Mouse (Mus musculus) midbrain, postnatal 0 days (tissue): ENCODE measurements around the gene Rpl4. TPM values are rescaled to one million over a fixed set of nuclear protein-coding genes. Genes with fewer than 3 reads are reported as not detected.
A peak's percentile ranks its signal among the peaks of the same experiment; 100 is the strongest.
"Not testable (repeated sequence)": the region's sequence is repeated elsewhere in the genome, so short reads cannot be mapped to it uniquely, and the experiment has no call there.

Experiments used
- ATAC-seq: fragments of 200-750 bp; cut with Nextera tagmentation; 2 replicates; pipeline ENCODE4 v1.8.0; 2017; ENCODE audit warnings: moderate number of reproducible peaks, mild to moderate bottlenecking, moderate TSS enrichment, moderate library complexity; ENCODE audit not compliant: low FRiP score
- DNase-seq: peaks from one replicate; pipeline ENCODE4 v3.0.0-alpha.2; 2015; ENCODE audit warnings: low spot score
- H3K27ac ChIP-seq: fragments of 300-500 bp; sonication (generic); 2 replicates; pipeline ENCODE4 v1.5.1; 2014; ENCODE audit warnings: low read depth, mild to moderate bottlenecking, low read length, mixed read lengths
- H3K27me3 ChIP-seq: fragments of 300-500 bp; sonication (generic); 2 replicates; pipeline ENCODE4 v1.6.1; 2014; ENCODE audit warnings: low read length, control low read depth, mixed read lengths; ENCODE audit not compliant: insufficient read depth
- H3K36me3 ChIP-seq: fragments of 300-500 bp; sonication (generic); 2 replicates; pipeline ENCODE4 v1.6.1; 2014; ENCODE audit warnings: low read length, control low read depth, mixed read lengths; ENCODE audit not compliant: insufficient read depth
- H3K4me1 ChIP-seq: fragments of 300-500 bp; sonication (generic); 2 replicates; pipeline ENCODE4 v1.6.1; 2014; ENCODE audit warnings: mild to moderate bottlenecking, control low read depth, antibody characterized with exemption, low read length, mixed read lengths; ENCODE audit not compliant: insufficient read depth
- H3K4me2 ChIP-seq: fragments of 300-500 bp; sonication (generic); 2 replicates; pipeline ENCODE4 v1.6.1; 2014; ENCODE audit warnings: low read depth, mild to moderate bottlenecking, low read length, mixed read lengths; ENCODE audit not compliant: poor library complexity, severe bottlenecking
- H3K4me3 ChIP-seq: fragments of 300-500 bp; sonication (generic); 2 replicates; pipeline ENCODE4 v1.5.1; 2014; ENCODE audit warnings: low read depth, mild to moderate bottlenecking, low read length, moderate library complexity
- H3K9ac ChIP-seq: fragments of 300-500 bp; sonication (generic); replicated peaks from 2 replicates; pipeline ENCODE4 v1.6.1; 2014; ENCODE audit warnings: mild to moderate bottlenecking, low read length, moderate library complexity, mixed read lengths; ENCODE audit not compliant: poor library complexity, severe bottlenecking
- H3K9me3 ChIP-seq: fragments of 300-500 bp; sonication (generic); 2 replicates; pipeline ENCODE4 v1.6.1; 2016; ENCODE audit warnings: low read length, control low read depth
- CTCF ChIP-seq: IDR thresholded peaks from 2 replicates; pipeline ENCODE4 v1.5.1; 2016; ENCODE audit warnings: antibody characterized with exemption, mild to moderate bottlenecking
- WGBS: fragments of 180-500 bp; shearing (Covaris S2); extraction: QIAGEN DNeasy Blood & Tissue Kit; methylation state at CpG from one replicate; pipeline ENCODE4 v1.1.7; 2014; 5-methylcytosine and 5-hydroxymethylcytosine counted together
- polyA plus RNA-seq: library from polyadenylated mRNA; unstranded; fragments of >200 nt; fragmentation: Nextera tagmentation; extraction: Ambion mirVana; gene quantifications from 2 replicates; pipeline ENCODE4 v1.2.1, GENCODE M21; 2015
- total RNA-seq: library from RNA; depleted of rRNA; stranded (reverse); fragments of >200 nt; gene quantifications from 2 replicates; pipeline ENCODE4 v1.2.3, GENCODE M21; 2014; rRNA removed

The Rpl4 gene
- total RNA-seq (541 and 706 TPM in 2 replicates), polyA plus RNA-seq (597 and 607 TPM in 2 replicates)

GRCm38 (mm10) chr9:64172816-64173665, at the start of gene Rpl4, which contains the start of gene Zwilch:
Rpl4 (plus strand) TSS chr9:64173375.
Zwilch (minus strand) TSS chr9:64173104.
- TF ChIP-seq CTCF: peak; percentile 65
- peak within 1 kb of the TSS; percentile 59 for H3K9ac ChIP-seq
- no peaks in the 10 kb centered on the region for H3K27me3 ChIP-seq
- H3K9me3 ChIP-seq: no peaks in the 10 kb centered on the region
- H3K27ac ChIP-seq: peak within 1 kb of the TSS; percentile 68
- DNase-seq: peak; percentile 91
- peak within 1 kb of the TSS; percentile 81 for H3K4me2 ChIP-seq
- H3K36me3 ChIP-seq: peaks cover 30% of the 10 kb centered on the region
- peak; percentile 85 for ATAC-seq
- no peaks in the 10 kb centered on the region; the same call in 1 of the 2 replicates for H3K4me1 ChIP-seq
- under 1% methylated on average over 42 of the region's 42 CpGs for WGBS
- H3K4me3 ChIP-seq: peak within 1 kb of the TSS; percentile 61

GRCm38 (mm10) chr9:64124846-64125245, 48.3 kb upstream of the Rpl4 start:
- DNase-seq, H3K27ac ChIP-seq, H3K4me3 ChIP-seq, ATAC-seq, H3K4me1 ChIP-seq, H3K9me3 ChIP-seq, H3K27me3 ChIP-seq, H3K9ac ChIP-seq, H3K36me3 ChIP-seq, H3K4me2 ChIP-seq: not testable (repeated sequence)
- 68% methylated on average over 3 of the region's 3 CpGs for WGBS

GRCm38 (mm10) chr9:64125307-64125706, 47.9 kb upstream of the Rpl4 start:
- no peak for TF ChIP-seq CTCF
- Histone ChIP-seq H3K4me2 (no peak overlapping the region), H3K9me3 (no peaks in the 10 kb centered on the region), H3K36me3 (no peaks in the 10 kb centered on the region), H3K4me1 (no peaks in the 10 kb centered on the region), H3K4me3 (no peak overlapping the region), H3K27me3 (no peaks in the 10 kb centered on the region), H3K9ac (no peak overlapping the region), H3K27ac (no peak overlapping the region)
- ATAC-seq (no peak), DNase-seq (peak; percentile 2)
- WGBS: 78% methylated on average over 3 of the region's 3 CpGs

- Histone ChIP-seq H3K9me3 (no peaks in the 10 kb centered on the region), H3K27ac (no peak overlapping the region), H3K4me2 (no peak overlapping the region), H3K4me3 (no peak overlapping the region), H3K36me3 (no peaks in the 10 kb centered on the region), H3K4me1 (no peaks in the 10 kb centered on the region), H3K27me3 (no peaks in the 10 kb centered on the region), H3K9ac (no peak overlapping the region)
- 81% methylated on average over 12 of the region's 12 CpGs for WGBS
- no peak for TF ChIP-seq CTCF
- no peak for ATAC-seq
- DNase-seq: no peak
These were observed 47.1 kb upstream of the Rpl4 start for GRCm38 (mm10) chr9:64126121-64126520.

GRCm38 (mm10) chr9:64131623-64132022, 41.6 kb upstream of the Rpl4 start:
- no peak overlapping the region for H3K27ac ChIP-seq
- no peak overlapping the region for H3K4me3 ChIP-seq
- H3K4me1 ChIP-seq: no peaks in the 10 kb centered on the region
- TF ChIP-seq CTCF: no peak
- no peak overlapping the region for H3K9ac ChIP-seq
- no peak for DNase-seq
- no peak for ATAC-seq
- no peaks in the 10 kb centered on the region for H3K9me3 ChIP-seq
- H3K27me3 ChIP-seq: no peaks in the 10 kb centered on the region
- 84% methylated on average over 6 of the region's 6 CpGs for WGBS
- H3K36me3 ChIP-seq: no peaks in the 10 kb centered on the region
- no peak overlapping the region for H3K4me2 ChIP-seq

- H3K27me3 ChIP-seq, H3K9ac ChIP-seq, ATAC-seq, H3K4me1 ChIP-seq, H3K27ac ChIP-seq, H3K4me2 ChIP-seq, H3K9me3 ChIP-seq, H3K4me3 ChIP-seq, H3K36me3 ChIP-seq: not testable (repeated sequence)
- 5% methylated on average over 6 of the region's 6 CpGs for WGBS
- TF ChIP-seq CTCF: peak; percentile 78
- DNase-seq: peak; percentile 40
These were observed 34.3 kb upstream of the Rpl4 start for GRCm38 (mm10) chr9:64138896-64139295.
